Mouse (Mus musculus) G1E-ER4 (cell line): ENCODE measurements around the gene Mfng. TPM values are rescaled to one million over a fixed set of nuclear protein-coding genes. Genes with fewer than 3 reads are reported as not detected.

ENCODE experiments used
- GATA1 ChIP-seq: IDR thresholded peaks from one replicate; pipeline ENCODE4 v1.8.0; 2012; ENCODE audit warnings: low read length, inconsistent platforms
- polyA plus RNA-seq: library from polyadenylated mRNA; stranded (reverse); fragments of >175 nt; gene quantifications from 2 replicates; pipeline ENCODE4 v1.2.3, GENCODE M21; 2012

Mfng gene
- polyA plus RNA-seq, 1 experiment = not detected

DNA sequence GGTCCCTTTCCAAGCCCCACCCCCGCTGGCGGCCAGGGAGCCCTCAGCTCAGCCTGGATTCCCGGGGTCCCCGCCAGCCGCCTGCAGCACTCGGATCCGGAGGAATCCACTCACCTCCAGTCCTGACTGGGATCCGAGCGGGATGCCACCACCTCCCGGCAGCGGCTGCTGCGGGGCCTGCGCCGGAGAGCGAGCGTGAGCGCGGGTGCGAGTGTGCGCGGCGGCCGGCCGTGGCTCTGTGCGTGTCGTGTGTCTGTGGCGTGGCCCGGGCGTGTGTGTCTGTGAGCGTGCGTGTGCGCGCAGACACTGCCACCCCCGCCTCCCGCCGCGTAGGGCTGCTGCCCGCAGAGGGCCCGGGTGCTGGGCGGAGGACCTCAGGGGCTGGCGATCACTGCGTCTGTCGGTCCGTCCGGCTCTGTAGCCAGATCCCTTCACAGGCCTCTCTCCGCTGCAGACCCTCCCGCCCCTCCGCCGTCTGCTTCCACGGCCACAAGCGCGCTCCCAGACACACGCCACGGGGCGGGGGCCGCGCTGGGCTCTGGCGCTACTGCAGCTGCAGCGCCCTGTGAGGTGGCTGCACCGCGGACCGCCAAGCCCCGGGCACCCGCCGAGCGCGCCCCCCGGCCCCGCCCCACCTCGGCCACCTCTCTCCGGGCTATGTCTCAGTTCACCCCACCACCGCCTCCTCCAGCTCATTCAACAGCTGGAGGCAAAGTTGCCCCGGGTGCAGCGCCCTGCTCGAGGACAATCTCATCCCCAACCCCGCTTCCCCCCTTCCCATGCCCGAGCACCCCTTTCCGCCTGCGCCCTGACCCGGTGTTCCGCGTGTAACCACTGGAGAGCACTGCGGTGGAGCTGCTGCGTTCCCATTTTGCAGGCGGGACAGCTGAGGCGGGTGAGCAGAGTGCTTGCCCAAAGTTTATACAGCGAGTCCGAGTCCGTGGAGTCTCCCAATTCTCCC lies 54.7 kb downstream of the Mfng start, which contains the start of gene Elfn2:
Gene Elfn2 (minus strand): TSS at position 482 of the 961 bp plus-strand sequence.
- no peak for TF ChIP-seq GATA1

DNA sequence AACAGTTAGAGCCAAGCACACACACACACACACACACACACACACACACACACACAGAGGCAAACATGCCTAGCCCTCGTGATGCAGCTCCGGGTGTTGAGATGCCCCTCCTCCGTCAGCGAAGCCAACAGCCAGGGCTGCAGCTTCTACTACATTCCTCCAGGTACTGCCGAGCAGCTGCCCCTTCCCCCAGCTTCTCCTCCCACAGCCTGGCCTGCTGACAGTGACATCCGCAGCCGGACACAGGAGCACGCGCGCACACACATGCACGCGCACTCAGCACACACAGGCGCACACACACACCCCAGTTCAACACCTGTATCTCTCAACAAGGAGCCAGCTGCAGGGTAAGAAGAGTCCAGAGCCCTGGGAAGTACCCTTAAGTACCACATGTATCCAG lies 56.3 kb downstream of the Mfng start:
- TF ChIP-seq GATA1 = no peak

DNA sequence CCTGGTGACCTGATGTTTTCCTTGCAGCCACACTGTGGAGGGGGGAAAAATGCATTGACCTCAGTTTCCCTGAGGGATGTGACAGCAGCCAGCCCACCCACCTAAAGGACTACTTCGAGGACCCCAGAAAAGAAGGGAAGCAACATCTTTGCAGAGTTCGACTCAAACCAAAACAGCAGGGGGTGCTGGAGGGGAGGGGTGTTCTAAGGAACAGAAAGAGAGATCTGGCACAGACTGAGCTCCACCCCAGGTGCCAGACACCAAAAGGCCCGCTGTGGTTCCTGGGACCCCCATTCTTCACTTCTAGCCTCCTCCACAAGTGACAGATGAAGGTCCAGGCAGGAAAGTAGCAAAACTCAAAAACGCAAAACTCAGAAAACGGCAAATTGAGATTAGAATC lies 57.4 kb downstream of the Mfng start:
- TF ChIP-seq GATA1 = no peak

DNA sequence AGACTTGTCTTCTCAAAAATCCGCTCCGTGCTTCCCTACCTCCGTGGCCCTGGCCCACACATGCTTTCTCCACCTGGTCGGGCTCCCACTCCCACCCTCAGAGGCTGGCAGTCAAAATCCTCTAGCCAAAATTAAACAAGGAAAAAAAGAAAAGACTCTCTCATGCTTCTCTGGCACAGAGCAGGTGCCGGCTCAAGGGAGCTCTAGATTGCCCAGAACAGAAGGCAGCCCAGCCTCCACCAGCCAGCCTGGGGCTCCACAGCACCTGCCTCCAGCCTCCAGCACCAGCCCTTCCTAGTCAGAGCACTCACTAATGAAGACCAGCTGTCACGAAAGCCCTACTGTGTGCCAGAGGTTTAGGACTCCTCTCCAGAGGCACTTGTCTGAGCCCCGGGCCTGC lies 59.5 kb downstream of the Mfng start:
- no peak for TF ChIP-seq GATA1

DNA sequence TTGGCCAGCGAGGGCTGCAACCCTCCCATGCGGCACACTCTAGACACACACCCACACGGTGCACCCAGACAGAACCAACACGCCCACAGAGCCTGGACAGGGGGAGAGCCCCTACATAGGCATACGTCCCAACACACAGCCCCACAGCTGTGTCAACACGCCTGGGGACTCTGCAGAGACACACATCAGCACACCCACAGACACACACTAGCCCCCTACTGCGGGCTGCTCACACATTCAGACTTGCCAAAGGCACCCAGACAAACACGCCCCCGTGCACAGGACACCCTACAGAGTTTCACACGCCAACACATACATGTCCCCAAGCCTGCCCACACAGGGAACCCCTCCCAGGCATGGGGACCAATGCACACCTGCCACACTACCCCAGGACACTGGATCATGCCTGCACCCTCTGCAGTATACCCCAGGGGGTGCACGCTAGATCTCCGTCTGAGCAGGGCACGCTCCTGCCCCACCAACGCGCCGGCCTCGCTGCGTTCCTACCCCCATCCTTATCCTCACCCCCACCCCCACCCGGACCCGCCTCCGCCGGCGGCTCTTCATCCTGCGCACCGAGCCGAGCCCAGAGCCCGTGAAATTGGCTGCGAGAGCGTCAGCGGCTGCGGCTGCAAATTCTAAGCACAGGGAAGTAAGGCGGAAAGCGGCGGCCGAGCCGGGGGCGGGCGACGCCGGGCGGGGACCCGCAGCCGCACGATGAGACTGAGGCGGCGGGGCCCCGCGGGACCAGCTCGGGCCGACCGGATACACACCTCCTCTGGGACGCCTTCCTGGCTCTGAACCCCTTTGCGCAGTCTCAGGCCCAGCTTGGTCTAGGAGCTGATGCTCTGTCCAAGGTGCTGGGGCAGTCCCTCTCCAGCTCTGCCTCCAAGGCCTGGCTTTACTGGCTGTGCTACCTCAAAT lies 60.7 kb downstream of the Mfng start:
- no peak for TF ChIP-seq GATA1

DNA sequence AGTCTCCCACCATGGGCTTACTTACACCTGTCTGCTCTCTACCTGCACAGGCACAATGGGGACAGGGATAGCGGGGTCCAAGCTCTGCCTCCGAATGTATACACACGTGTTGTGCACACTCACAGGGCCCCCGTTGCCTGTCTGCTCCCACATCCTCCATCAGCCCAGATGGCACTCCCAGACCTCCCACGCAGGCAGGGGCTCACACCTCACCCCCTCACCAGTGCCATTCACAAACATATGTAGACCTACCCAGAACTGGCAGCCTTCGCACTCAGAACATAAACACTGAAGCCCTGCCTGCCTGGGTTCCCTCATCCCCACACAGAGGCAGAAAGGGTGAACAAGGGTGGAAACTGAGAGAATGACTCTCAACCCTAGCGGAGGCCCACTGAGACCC lies 61.3 kb downstream of the Mfng start:
- TF ChIP-seq GATA1 = no peak

DNA sequence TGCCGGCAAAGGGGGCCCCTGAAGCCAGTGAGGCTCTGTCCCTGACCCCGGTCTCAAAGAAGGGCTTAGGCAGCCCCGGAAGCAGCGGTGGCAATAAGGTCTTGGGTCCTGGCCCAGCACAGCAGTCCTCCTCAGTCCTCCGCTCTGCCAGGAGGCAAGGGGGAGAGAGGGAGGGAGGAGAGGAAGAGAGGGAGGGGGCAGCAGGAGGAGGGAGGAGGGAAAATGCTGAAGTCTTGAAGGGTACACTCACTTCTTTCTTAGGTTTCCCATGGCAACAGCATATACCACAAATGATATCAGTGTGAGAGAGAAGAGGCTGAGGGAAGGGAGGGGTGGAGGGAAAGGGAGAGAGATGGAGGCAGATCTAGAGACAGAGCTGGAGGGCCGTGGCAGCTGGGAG lies 62.6 kb downstream of the Mfng start:
- TF ChIP-seq GATA1 = no peak

DNA sequence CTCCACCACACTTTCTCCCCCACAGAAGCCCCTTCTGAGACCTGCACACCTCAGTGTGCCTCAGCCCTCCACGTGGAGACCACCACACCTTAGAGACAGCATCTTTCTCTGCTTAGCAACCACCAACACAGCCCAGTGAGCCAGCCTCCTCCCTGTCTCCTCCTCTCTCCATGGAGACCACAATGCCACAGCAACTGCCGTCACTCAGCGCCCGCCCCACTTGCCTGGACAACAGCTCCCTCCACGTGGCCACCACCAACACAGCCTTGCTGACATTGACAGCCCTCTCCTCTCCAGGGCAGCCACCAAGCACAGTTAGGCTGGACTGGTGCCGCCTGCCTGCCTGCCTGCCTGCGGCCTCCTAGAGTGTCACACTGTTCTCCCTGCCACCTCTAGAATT lies 63.5 kb downstream of the Mfng start:
- no peak for TF ChIP-seq GATA1

DNA sequence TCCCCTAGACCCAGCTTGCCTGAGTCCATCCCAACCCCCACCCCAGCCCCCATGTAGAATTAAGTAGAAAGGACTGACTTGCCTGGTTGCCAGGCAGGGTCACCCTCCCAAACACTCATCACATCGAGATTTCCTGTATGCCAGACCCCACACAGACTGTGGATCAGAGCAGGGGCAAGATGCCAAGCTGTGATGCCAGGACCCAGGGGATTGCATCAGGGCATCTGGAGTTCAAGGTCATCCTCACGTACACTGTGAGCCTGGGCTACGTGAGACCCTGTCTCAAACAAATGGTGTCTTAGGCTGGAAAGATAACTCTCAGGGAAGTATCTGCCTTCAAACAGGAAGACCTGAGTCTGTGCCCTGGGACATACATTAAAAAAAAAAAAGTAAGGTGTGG lies 66.6 kb downstream of the Mfng start:
- TF ChIP-seq GATA1 = no peak

Other genes with a start within 250 kb of the Mfng start
- 0.03 and 0.04 TPM in 2 replicates for gene C1qtnf6, start 242.1 kb downstream of the Mfng start, polyA plus RNA-seq
- gene Sstr3, start 228.8 kb downstream of the Mfng start, polyA plus RNA-seq = not detected in 2 replicates
- gene Rac2, start 200.7 kb downstream of the Mfng start, polyA plus RNA-seq = 435 and 659 TPM in 2 replicates
- gene Cyth4, start 176.4 kb downstream of the Mfng start, polyA plus RNA-seq = 0.37 and 0.53 TPM in 2 replicates
- gene Elfn2, start 54.7 kb downstream of the Mfng start, polyA plus RNA-seq = not detected in 2 replicates
- gene Card10, start 29.6 kb upstream of the Mfng start, polyA plus RNA-seq = not detected in 2 replicates
- not detected in 2 replicates for gene Cdc42ep1, start 69.1 kb upstream of the Mfng start, polyA plus RNA-seq
- gene Lgals2, start 82.1 kb upstream of the Mfng start, polyA plus RNA-seq = not detected in 2 replicates
- gene Gga1, start 103.7 kb upstream of the Mfng start, polyA plus RNA-seq = 154 and 180 TPM in 2 replicates
- 3.7 and 4.4 TPM in 2 replicates for gene Gm49510, start 126.2 kb upstream of the Mfng start, polyA plus RNA-seq
- gene Sh3bp1, start 126.3 kb upstream of the Mfng start, polyA plus RNA-seq = 958 and 1,179 TPM in 2 replicates
- gene Pdxp, start 140.4 kb upstream of the Mfng start, polyA plus RNA-seq = 35.3 and 39.3 TPM in 2 replicates
- gene Lgals1, start 153.2 kb upstream of the Mfng start, polyA plus RNA-seq = 423 and 1,303 TPM in 2 replicates
- gene Nol12, start 161.5 kb upstream of the Mfng start, polyA plus RNA-seq = 24.3 and 26.2 TPM in 2 replicates
- 47.1 and 59.9 TPM in 2 replicates for gene Triobp, start 174.2 kb upstream of the Mfng start, polyA plus RNA-seq